Mouse (Mus musculus): ENCODE measurements at regions not wholly inside any gene's neighbourhood (a gene's known extent, or its start where the extent isn't known, plus 50 kb on each side); places are given as distances from the start of the nearest gene placed in this dataset.

- WGBS, result 88% methylated on average over 6 of the region's 6 CpGs
- no peak for TF ChIP-seq CTCF (IDR thresholded peaks at IDR 0.05; ENCODE audit: low read depth)
- no peaks in the 10 kb centered on the region for H3K4me1 ChIP-seq (ENCODE audit: insufficient read depth)
- H3K27ac ChIP-seq (ENCODE audit: low read depth, low read length), result no peak overlapping the region
- DNase-seq (no peak), ATAC-seq (no peak)
- no peaks in the 10 kb centered on the region for H3K36me3 ChIP-seq (ENCODE audit: insufficient read depth)
- H3K4me3 ChIP-seq (ENCODE audit: low read depth, low read length), result no peak overlapping the region
- no peaks in the 10 kb centered on the region for H3K27me3 ChIP-seq (ENCODE audit: insufficient read depth, low read length)
- H3K4me2 ChIP-seq (ENCODE audit: low read depth), result no peak overlapping the region
- no peaks in the 10 kb centered on the region for H3K9me3 ChIP-seq (ENCODE audit: low read length)
- no peak overlapping the region for H3K9ac ChIP-seq
Measured at GRCm38 (mm10) chr6:136275742-136276141, 51.6 kb upstream of the Gm8994 start.

GRCm38 (mm10) chr6:136276771-136277170 lies 50.6 kb upstream of the Gm8994 start:
- no peak overlapping the region for H3K27ac ChIP-seq (ENCODE audit: low read depth, low read length)
- H3K9me3 ChIP-seq (ENCODE audit: low read length), result no peaks in the 10 kb centered on the region
- no peak overlapping the region for H3K9ac ChIP-seq
- WGBS, result 78% methylated on average over 2 of the region's 2 CpGs
- no peak overlapping the region for H3K4me3 ChIP-seq (ENCODE audit: low read depth, low read length)
- TF ChIP-seq CTCF (IDR thresholded peaks at IDR 0.05; ENCODE audit: low read depth), result no peak
- no peaks in the 10 kb centered on the region for H3K4me1 ChIP-seq (ENCODE audit: insufficient read depth)
- no peak for DNase-seq
- ATAC-seq, result no peak
- H3K36me3 ChIP-seq (ENCODE audit: insufficient read depth), result no peaks in the 10 kb centered on the region
- H3K4me2 ChIP-seq (ENCODE audit: low read depth), result no peak overlapping the region
- H3K27me3 ChIP-seq (ENCODE audit: insufficient read depth, low read length), result no peaks in the 10 kb centered on the region
